Mouse (Mus musculus): ENCODE results near the gene Psmg4. TPM values are rescaled to one million over a fixed set of nuclear protein-coding genes. Genes with fewer than 3 reads are reported as not detected.
A peak's percentile ranks its signal among the peaks of the same experiment; 100 is the strongest.

Psmg4 gene
- polyA plus RNA-seq, 1 experiment from 2014 or later, result 88.2 TPM

DNA sequence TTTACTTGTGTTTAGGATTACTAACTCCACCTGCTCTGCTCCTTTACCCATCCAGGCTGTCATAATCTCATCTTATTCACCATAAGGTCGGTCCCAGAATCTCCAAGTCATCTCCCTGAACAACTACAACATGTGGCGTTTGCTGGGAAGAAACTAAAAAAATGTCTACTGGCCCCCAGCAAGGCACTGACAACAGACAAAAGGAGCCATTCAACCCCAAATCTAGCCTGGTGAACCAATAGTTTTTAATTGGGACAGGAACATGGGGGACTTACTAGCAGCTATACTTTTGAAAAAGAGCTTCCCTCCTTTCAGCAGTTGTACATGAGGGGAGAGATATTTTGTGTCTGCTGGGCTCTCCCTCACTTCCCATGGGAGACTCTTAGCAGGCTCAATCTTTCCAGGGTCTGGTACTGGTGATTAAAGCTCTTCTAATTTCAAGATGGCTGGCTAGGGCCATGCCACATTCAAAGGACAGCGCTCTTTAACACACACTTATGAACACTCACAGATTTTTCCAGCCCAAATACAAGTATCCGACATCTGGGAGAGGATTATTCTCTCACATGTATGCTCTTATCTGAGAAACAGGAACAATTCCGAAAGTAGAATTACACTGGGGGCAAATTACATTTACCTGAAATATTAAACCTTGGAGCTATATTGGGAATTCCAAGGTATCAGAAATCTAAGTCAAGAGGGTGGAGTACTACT lies 13.1 kb upstream of the Psmg4 start:
- Histone ChIP-seq H3K4me1 (replicated peaks) (peaks cover 6% of the 10 kb centered on the region; the same call in 1 of the 2 replicates), H3K27me3 (replicated peaks) (no peaks in the 10 kb centered on the region), H3K27ac (peak overlapping the region; percentile 70), H3K9ac (no peak overlapping the region), H3K4me3 (replicated peaks) (peak overlapping the region; percentile 38), H3K4me2 (replicated peaks) (peak overlapping the region; percentile 73), H3K36me3 (no peaks in the 10 kb centered on the region), H3K9me3 (no peaks in the 10 kb centered on the region)
- no peak for ATAC-seq
- 53% methylated on average over 5 of the region's 5 CpGs for WGBS

GRCm38 (mm10) chr13:34150271-34151027 lies 12.3 kb upstream of the Psmg4 start:
- H3K27ac ChIP-seq, result peak overlapping the region; percentile 0; the same call in 1 of the 2 replicates
- no peaks in the 10 kb centered on the region for H3K9me3 ChIP-seq
- peaks cover 6% of the 10 kb centered on the region; the same call in 1 of the 2 replicates for H3K4me1 ChIP-seq (replicated peaks)
- H3K36me3 ChIP-seq, result no peaks in the 10 kb centered on the region
- H3K9ac ChIP-seq, result no peak overlapping the region
- 8% methylated on average over 19 of the region's 19 CpGs for WGBS
- no peak for ATAC-seq
- H3K4me3 ChIP-seq (replicated peaks), result 0 out of 2 replicates have a peak overlapping the region, but pooled peaks have one; percentile 0
- peak overlapping the region; percentile 47 for H3K4me2 ChIP-seq (replicated peaks)
- no peaks in the 10 kb centered on the region for H3K27me3 ChIP-seq (replicated peaks)

- no peak overlapping the region for H3K27ac ChIP-seq
- no peak overlapping the region for H3K4me3 ChIP-seq (replicated peaks)
- no peak overlapping the region for H3K4me2 ChIP-seq (replicated peaks)
- ATAC-seq, result no peak
- WGBS, result 80% methylated on average over 1 of the region's 1 CpGs
- H3K27me3 ChIP-seq (replicated peaks), result no peaks in the 10 kb centered on the region
- no peaks in the 10 kb centered on the region for H3K36me3 ChIP-seq
- no peak overlapping the region for H3K9ac ChIP-seq
- H3K4me1 ChIP-seq (replicated peaks), result peaks cover 6% of the 10 kb centered on the region; the same call in 1 of the 2 replicates
- no peaks in the 10 kb centered on the region for H3K9me3 ChIP-seq
These were observed 11.3 kb upstream of the Psmg4 start for GRCm38 (mm10) chr13:34151425-34151824.

GRCm38 (mm10) chr13:34152695-34153094 lies 10.1 kb upstream of the Psmg4 start:
- Histone ChIP-seq H3K36me3 (no peaks in the 10 kb centered on the region), H3K9ac (no peak overlapping the region), H3K4me3 (replicated peaks) (no peak overlapping the region), H3K4me2 (replicated peaks) (no peak overlapping the region), H3K27ac (no peak overlapping the region), H3K27me3 (replicated peaks) (no peaks in the 10 kb centered on the region), H3K4me1 (replicated peaks) (peaks cover 6% of the 10 kb centered on the region; the same call in 1 of the 2 replicates), H3K9me3 (no peaks in the 10 kb centered on the region)
- no peak for ATAC-seq
- 53% methylated on average over 7 of the region's 7 CpGs for WGBS

- 68% methylated on average over 4 of the region's 5 CpGs for WGBS
- no peak overlapping the region for H3K9ac ChIP-seq
- no peak overlapping the region for H3K4me2 ChIP-seq (replicated peaks)
- no peak overlapping the region for H3K27ac ChIP-seq
- no peaks in the 10 kb centered on the region for H3K27me3 ChIP-seq (replicated peaks)
- H3K4me1 ChIP-seq (replicated peaks), result peaks cover 6% of the 10 kb centered on the region; the same call in 1 of the 2 replicates
- H3K36me3 ChIP-seq, result no peaks in the 10 kb centered on the region
- no peaks in the 10 kb centered on the region for H3K9me3 ChIP-seq
- no peak overlapping the region for H3K4me3 ChIP-seq (replicated peaks)
- no peak for ATAC-seq
These were observed 9.3 kb upstream of the Psmg4 start for GRCm38 (mm10) chr13:34153254-34154011.

DNA sequence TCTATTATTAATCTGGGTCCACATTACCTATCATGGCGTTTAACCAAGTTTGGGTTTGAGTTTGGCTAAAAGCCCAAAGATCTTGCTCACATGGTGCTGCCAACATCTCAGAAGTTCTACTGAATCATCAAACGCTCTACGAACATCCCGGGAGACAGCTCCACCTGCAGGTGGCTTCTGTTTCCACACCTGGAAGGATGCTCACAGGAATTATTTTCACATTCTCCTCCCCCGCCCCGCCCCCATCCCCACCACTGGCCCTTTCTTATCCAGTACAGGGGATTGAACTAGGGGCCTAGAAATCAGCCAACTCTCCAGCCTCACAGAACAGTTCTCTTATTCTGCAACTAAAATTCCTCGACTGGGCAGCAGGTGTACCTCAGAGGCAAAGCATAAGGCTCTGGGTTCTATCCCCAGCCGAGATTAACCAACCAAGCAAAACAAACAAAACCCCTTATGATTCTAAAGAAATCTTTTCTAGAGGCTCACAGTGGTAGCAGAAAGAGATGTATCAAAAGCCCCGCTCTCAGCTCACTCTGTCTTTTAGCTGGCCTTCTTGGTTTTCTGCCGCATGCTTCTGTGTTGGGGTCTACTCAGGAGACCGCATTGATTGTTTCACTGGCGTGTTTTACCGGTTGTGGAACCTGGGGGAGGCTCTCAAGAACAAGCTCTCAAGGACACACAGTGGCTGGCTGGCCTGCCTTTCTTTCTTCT lies 8.4 kb upstream of the Psmg4 start:
- peaks cover 6% of the 10 kb centered on the region; the same call in 1 of the 2 replicates for H3K4me1 ChIP-seq (replicated peaks)
- no peaks in the 10 kb centered on the region for H3K36me3 ChIP-seq
- H3K9me3 ChIP-seq, result no peaks in the 10 kb centered on the region
- 43% methylated on average over 13 of the region's 13 CpGs for WGBS
- no peaks in the 10 kb centered on the region for H3K27me3 ChIP-seq (replicated peaks)
- H3K4me3 ChIP-seq (replicated peaks), result peak overlapping the region; percentile 15; the same call in 1 of the 2 replicates
- H3K9ac ChIP-seq, result no peak overlapping the region
- peak; percentile 56 for ATAC-seq
- H3K27ac ChIP-seq, result no peak overlapping the region
- peak overlapping the region; percentile 33 for H3K4me2 ChIP-seq (replicated peaks)

DNA sequence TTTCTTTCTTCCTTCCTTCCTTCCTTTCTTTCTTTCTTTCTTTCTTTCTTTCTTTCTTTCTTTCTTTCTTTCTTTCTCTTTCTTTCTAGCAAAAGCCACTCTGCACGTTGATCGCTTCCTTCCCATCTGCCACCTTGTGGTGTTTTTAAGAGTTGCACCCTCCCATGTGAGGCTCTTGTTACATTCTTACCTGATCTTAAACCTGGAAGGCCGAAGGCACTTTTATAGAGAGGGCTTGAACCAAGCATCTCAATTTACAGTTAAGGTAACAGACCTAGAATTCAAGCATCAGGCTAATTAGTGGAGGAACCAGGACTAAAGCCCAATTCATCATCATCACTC lies 7.9 kb upstream of the Psmg4 start:
- no peak overlapping the region for H3K9ac ChIP-seq

GRCm38 (mm10) chr13:34156133-34156839 lies 6.5 kb upstream of the Psmg4 start:
- Histone ChIP-seq H3K4me1 (replicated peaks) (0 out of 2 replicates have a peak, but pooled peaks cover 4% of the 10 kb centered on the region), H3K9ac (no peak overlapping the region), H3K27me3 (replicated peaks) (no peaks in the 10 kb centered on the region), H3K4me2 (replicated peaks) (no peak overlapping the region), H3K27ac (no peak overlapping the region), H3K9me3 (no peaks in the 10 kb centered on the region), H3K36me3 (no peaks in the 10 kb centered on the region), H3K4me3 (replicated peaks) (no peak overlapping the region)
- 71% methylated on average over 8 of the region's 8 CpGs for WGBS
- no peak for ATAC-seq

More for the DNA sequence above, 7.9 kb upstream of the Psmg4 start:
- H3K27me3 ChIP-seq (replicated peaks), result no peaks in the 10 kb centered on the region
- H3K4me1 ChIP-seq (replicated peaks), result peaks cover 4% of the 10 kb centered on the region; the same call in 1 of the 2 replicates
- H3K27ac ChIP-seq, result no peak overlapping the region
- no peaks in the 10 kb centered on the region for H3K9me3 ChIP-seq
- peak overlapping the region; percentile 33 for H3K4me2 ChIP-seq (replicated peaks)
- ATAC-seq, result no peak
- peak overlapping the region; percentile 15; the same call in 1 of the 2 replicates for H3K4me3 ChIP-seq (replicated peaks)
- 27% methylated on average over 3 of the region's 3 CpGs for WGBS
- no peaks in the 10 kb centered on the region for H3K36me3 ChIP-seq

GRCm38 (mm10) chr13:34156840-34157185 lies 6.0 kb upstream of the Psmg4 start:
- WGBS, result 74% methylated on average over 2 of the region's 2 CpGs
- Histone ChIP-seq H3K27me3 (replicated peaks) (no peaks in the 10 kb centered on the region), H3K9ac (no peak overlapping the region), H3K27ac (no peak overlapping the region), H3K4me2 (replicated peaks) (no peak overlapping the region), H3K36me3 (no peaks in the 10 kb centered on the region), H3K9me3 (no peaks in the 10 kb centered on the region), H3K4me1 (replicated peaks) (0 out of 2 replicates have a peak, but pooled peaks cover 4% of the 10 kb centered on the region), H3K4me3 (replicated peaks) (no peak overlapping the region)
- no peak for ATAC-seq

GRCm38 (mm10) chr13:34157596-34158157 lies 5.1 kb upstream of the Psmg4 start:
- no peak overlapping the region for H3K4me2 ChIP-seq (replicated peaks)
- no peaks in the 10 kb centered on the region for H3K36me3 ChIP-seq
- no peak overlapping the region for H3K27ac ChIP-seq
- no peaks in the 10 kb centered on the region for H3K9me3 ChIP-seq
- no peak overlapping the region for H3K4me3 ChIP-seq (replicated peaks)
- H3K9ac ChIP-seq, result no peak overlapping the region
- no peaks in the 10 kb centered on the region for H3K27me3 ChIP-seq (replicated peaks)
- 89% methylated on average over 3 of the region's 3 CpGs for WGBS
- ATAC-seq, result no peak
- H3K4me1 ChIP-seq (replicated peaks), result 0 out of 2 replicates have a peak, but pooled peaks cover 9% of the 10 kb centered on the region

- Histone ChIP-seq H3K4me1 (replicated peaks) (0 out of 2 replicates have a peak, but pooled peaks cover 5% of the 10 kb centered on the region), H3K36me3 (no peaks in the 10 kb centered on the region), H3K27me3 (replicated peaks) (no peaks in the 10 kb centered on the region), H3K4me2 (replicated peaks) (no peak overlapping the region), H3K9me3 (no peaks in the 10 kb centered on the region), H3K27ac (no peak overlapping the region), H3K4me3 (replicated peaks) (no peak overlapping the region), H3K9ac (no peak overlapping the region)
- 89% methylated on average over 1 of the region's 1 CpGs for WGBS
- ATAC-seq, result no peak
These were observed 2.8 kb upstream of the Psmg4 start for GRCm38 (mm10) chr13:34159926-34160325.

All from intestine, embryonic 15.5 days (tissue).